Mouse (Mus musculus) heart, embryonic 16.5 days (tissue): ENCODE measurements around the gene 1700023F06Rik. TPM values are rescaled to one million over a fixed set of nuclear protein-coding genes. Genes with fewer than 3 reads are reported as not detected.
A peak's percentile ranks its signal among the peaks of the same experiment; 100 is the strongest.

ENCODE experiments used
- ATAC-seq: fragments of 200-750 bp; cut with Nextera tagmentation; replicated peaks from 2 replicates; pipeline ENCODE4 v1.8.0; 2017; ENCODE audit warnings: moderate number of reproducible peaks; ENCODE audit not compliant: insufficient read depth, low FRiP score; ENCODE audit errors: extremely low read depth
- H3K27ac ChIP-seq: fragments of 300-500 bp; sonication (generic); 2 replicates; pipeline ENCODE4 v1.5.1; 2014; ENCODE audit warnings: mild to moderate bottlenecking, low read length, control low read depth, moderate library complexity
- H3K27me3 ChIP-seq: fragments of 300-500 bp; sonication (generic); 2 replicates; pipeline ENCODE4 v1.6.1; 2014; ENCODE audit warnings: low read length, mixed read lengths; ENCODE audit not compliant: control insufficient read depth, insufficient read depth
- H3K36me3 ChIP-seq: fragments of 300-500 bp; sonication (generic); 2 replicates; pipeline ENCODE4 v1.6.1; 2014; ENCODE audit not compliant: control insufficient read depth, insufficient read depth
- H3K4me1 ChIP-seq: fragments of 300-500 bp; sonication (generic); 2 replicates; pipeline ENCODE4 v1.6.1; 2014; ENCODE audit warnings: low read length, mixed read lengths; ENCODE audit not compliant: control insufficient read depth, insufficient read depth
- H3K4me2 ChIP-seq: fragments of 300-500 bp; sonication (generic); 2 replicates; pipeline ENCODE4 v1.6.1; 2014; ENCODE audit warnings: low read depth, mild to moderate bottlenecking, control low read depth, low read length
- H3K4me3 ChIP-seq: fragments of 300-500 bp; sonication (generic); 2 replicates; pipeline ENCODE4 v1.5.1; 2014; ENCODE audit warnings: mild to moderate bottlenecking, control low read depth, low read length
- H3K9ac ChIP-seq: fragments of 300-500 bp; sonication (generic); 2 replicates; pipeline ENCODE4 v1.6.1; 2014; ENCODE audit warnings: low read length, control low read depth
- H3K9me3 ChIP-seq: fragments of 300-500 bp; sonication (generic); replicated peaks from 2 replicates; pipeline ENCODE4 v1.6.1; 2016; ENCODE audit warnings: low read length; ENCODE audit not compliant: control insufficient read depth
- WGBS: fragments of 180-500 bp; shearing (Covaris S2); extraction: QIAGEN DNeasy Blood & Tissue Kit; methylation state at CpG from one replicate; pipeline ENCODE4 v1.1.7; 2014; 5-methylcytosine and 5-hydroxymethylcytosine counted together
- polyA plus RNA-seq: library from polyadenylated mRNA; unstranded; fragments of >200 nt; fragmentation: Nextera tagmentation; extraction: Ambion mirVana; gene quantifications from 2 replicates; pipeline ENCODE4 v1.2.1, GENCODE M21; 2015

Gene 1700023F06Rik
- polyA plus RNA-seq, 1 experiment from 2014 or later, result 0.25 TPM

- 23% methylated on average over 6 of the region's 6 CpGs for WGBS
- peaks cover 2% of the 10 kb centered on the region; the same call in 1 of the 2 replicates for H3K9me3 ChIP-seq
- peaks cover 14% of the 10 kb centered on the region; the same call in 1 of the 2 replicates for H3K36me3 ChIP-seq
- peaks cover 4% of the 10 kb centered on the region; the same call in 1 of the 2 replicates for H3K4me1 ChIP-seq
- no peak overlapping the region for H3K27ac ChIP-seq
- peak overlapping the region; percentile 74 for H3K9ac ChIP-seq
- H3K27me3 ChIP-seq, result peaks cover 2% of the 10 kb centered on the region; the same call in 1 of the 2 replicates
- H3K4me2 ChIP-seq, result peak overlapping the region; percentile 98
- H3K4me3 ChIP-seq, result peak overlapping the region; percentile 64
- ATAC-seq, result no peak
These were observed 10.2 kb upstream of the 1700023F06Rik start for GRCm38 (mm10) chr11:103218517-103218901.

- H3K27me3 ChIP-seq, result peaks cover 2% of the 10 kb centered on the region; the same call in 1 of the 2 replicates
- peak within 1 kb of the TSS; percentile 64 for H3K4me3 ChIP-seq
- H3K9ac ChIP-seq, result peak within 1 kb of the TSS; percentile 74
- peaks cover 13% of the 10 kb centered on the region; the same call in 1 of the 2 replicates for H3K36me3 ChIP-seq
- peak within 1 kb of the TSS; percentile 44 for H3K27ac ChIP-seq
- peaks cover 4% of the 10 kb centered on the region; the same call in 1 of the 2 replicates for H3K4me1 ChIP-seq
- H3K4me2 ChIP-seq, result peak within 1 kb of the TSS; percentile 98
- peaks cover 2% of the 10 kb centered on the region; the same call in 1 of the 2 replicates for H3K9me3 ChIP-seq
- under 1% methylated on average over 45 of the region's 45 CpGs for WGBS
- peak; percentile 74 for ATAC-seq
These were observed 9.6 kb upstream of the 1700023F06Rik start, which contains the start of gene Spata32 for GRCm38 (mm10) chr11:103217790-103218516. TSS of gene Spata32 (minus strand) at chr11:103218432.

GRCm38 (mm10) chr11:103215355-103215754 lies 7.0 kb upstream of the 1700023F06Rik start:
- peaks cover 4% of the 10 kb centered on the region; the same call in 1 of the 2 replicates for H3K4me1 ChIP-seq
- peaks cover 2% of the 10 kb centered on the region; the same call in 1 of the 2 replicates for H3K27me3 ChIP-seq
- peaks cover 2% of the 10 kb centered on the region; the same call in 1 of the 2 replicates for H3K9me3 ChIP-seq
- H3K36me3 ChIP-seq, result peaks cover 4% of the 10 kb centered on the region; the same call in 1 of the 2 replicates
- H3K4me2 ChIP-seq, result no peak overlapping the region
- ATAC-seq, result no peak
- 72% methylated on average over 1 of the region's 1 CpGs for WGBS
- H3K9ac ChIP-seq, result no peak overlapping the region
- no peak overlapping the region for H3K27ac ChIP-seq
- H3K4me3 ChIP-seq, result no peak overlapping the region

- Histone ChIP-seq H3K36me3 (no peaks in the 10 kb centered on the region), H3K4me3 (no peak overlapping the region), H3K27ac (no peak overlapping the region), H3K27me3 (no peaks in the 10 kb centered on the region), H3K4me1 (peaks cover 4% of the 10 kb centered on the region; the same call in 1 of the 2 replicates), H3K9me3 (peaks cover 2% of the 10 kb centered on the region; the same call in 1 of the 2 replicates), H3K4me2 (no peak overlapping the region), H3K9ac (no peak overlapping the region)
- 78% methylated on average over 5 of the region's 5 CpGs for WGBS
- no peak for ATAC-seq
These were observed 5.4 kb upstream of the 1700023F06Rik start for GRCm38 (mm10) chr11:103213712-103214111.

- Histone ChIP-seq H3K4me2 (no peak overlapping the region), H3K4me1 (no peaks in the 10 kb centered on the region), H3K9me3 (peaks cover 2% of the 10 kb centered on the region; the same call in 1 of the 2 replicates), H3K27ac (no peak overlapping the region), H3K27me3 (no peaks in the 10 kb centered on the region), H3K4me3 (no peak overlapping the region), H3K9ac (no peak overlapping the region), H3K36me3 (no peaks in the 10 kb centered on the region)
- WGBS, result 55% methylated on average over 8 of the region's 8 CpGs
- no peak for ATAC-seq
These were observed 1.9 kb upstream of the 1700023F06Rik start for GRCm38 (mm10) chr11:103210291-103210690.

- H3K9ac ChIP-seq, result no peak overlapping the region
- no peaks in the 10 kb centered on the region for H3K9me3 ChIP-seq
- H3K4me2 ChIP-seq, result no peak overlapping the region
- 85% methylated on average over 6 of the region's 6 CpGs for WGBS
- no peak overlapping the region for H3K4me3 ChIP-seq
- no peaks in the 10 kb centered on the region for H3K27me3 ChIP-seq
- H3K27ac ChIP-seq, result no peak overlapping the region
- ATAC-seq, result no peak
- H3K36me3 ChIP-seq, result no peaks in the 10 kb centered on the region
- H3K4me1 ChIP-seq, result peaks cover 6% of the 10 kb centered on the region; the same call in 1 of the 2 replicates
These were observed 2.2 kb downstream of the 1700023F06Rik start for GRCm38 (mm10) chr11:103206203-103206602.

- H3K36me3 ChIP-seq, result no peaks in the 10 kb centered on the region
- no peak overlapping the region for H3K9ac ChIP-seq
- no peaks in the 10 kb centered on the region for H3K9me3 ChIP-seq
- no peak overlapping the region for H3K4me3 ChIP-seq
- H3K27ac ChIP-seq, result no peak overlapping the region
- no peak for ATAC-seq
- H3K4me1 ChIP-seq, result peaks cover 18% of the 10 kb centered on the region
- no peak overlapping the region for H3K4me2 ChIP-seq
- peaks cover 34% of the 10 kb centered on the region for H3K27me3 ChIP-seq
These were observed 6.0 kb downstream of the 1700023F06Rik start for GRCm38 (mm10) chr11:103202376-103202775.

- Histone ChIP-seq H3K4me3 (no peak overlapping the region), H3K9me3 (no peaks in the 10 kb centered on the region), H3K4me1 (peaks cover 18% of the 10 kb centered on the region), H3K27me3 (peaks cover 39% of the 10 kb centered on the region), H3K36me3 (no peaks in the 10 kb centered on the region), H3K4me2 (no peak overlapping the region), H3K27ac (no peak overlapping the region), H3K9ac (no peak overlapping the region)
- WGBS, result 10% methylated on average over 6 of the region's 6 CpGs
- peak; percentile 76 for ATAC-seq
These were observed 6.7 kb downstream of the 1700023F06Rik start for GRCm38 (mm10) chr11:103201664-103202063.
